Mouse (Mus musculus) kidney, adult 2 months (tissue): ENCODE data around the gene Elovl6. TPM values are rescaled to one million over a fixed set of nuclear protein-coding genes. Genes with fewer than 3 reads are reported as not detected.

Experiments
- DNase-seq: peaks from one replicate; pipeline ENCODE4 v3.0.0; 2021
- H3K27ac ChIP-seq: fragments of 200-500 bp; 2 replicates; pipeline ENCODE4 v1.5.1; 2012; ENCODE audit warnings: low read depth, low read length, control low read depth, inconsistent platforms; ENCODE audit not compliant: insufficient read depth
- H3K27me3 ChIP-seq: fragments of 200-500 bp; replicated peaks from 2 replicates; pipeline ENCODE4 v1.6.1; 2012; ENCODE audit warnings: mild to moderate bottlenecking, moderate library complexity, low read length, inconsistent platforms; ENCODE audit not compliant: control insufficient read depth, insufficient read depth
- H3K36me3 ChIP-seq: fragments of 200-500 bp; 2 replicates; pipeline ENCODE4 v1.6.1; 2012; ENCODE audit warnings: mild to moderate bottlenecking, moderate library complexity, low read length, inconsistent platforms; ENCODE audit not compliant: control insufficient read depth, insufficient read depth
- H3K4me1 ChIP-seq: fragments of 200-500 bp; 2 replicates; pipeline ENCODE4 v1.6.1; 2011; ENCODE audit warnings: low read length; ENCODE audit not compliant: control insufficient read depth, insufficient read depth
- H3K4me3 ChIP-seq: fragments of 200-500 bp; 2 replicates; pipeline ENCODE4 v1.5.1; 2011; ENCODE audit warnings: mild to moderate bottlenecking, low read depth, low read length, control low read depth; ENCODE audit not compliant: insufficient read depth
- CTCF ChIP-seq: fragments of 200-500 bp; conservative IDR thresholded peaks from 2 replicates; pipeline ENCODE4 v1.5.1; 2011; ENCODE audit warnings: low read depth, mild to moderate bottlenecking, control low read depth, low read length, moderate library complexity, mixed read lengths; ENCODE audit not compliant: insufficient read depth, insufficient read length
- POLR2A ChIP-seq: fragments of 200-500 bp; IDR thresholded peaks from one replicate; pipeline ENCODE4 v1.6.1; 2011; ENCODE audit warnings: low read depth, low read length, control low read depth
- WGBS: fragments of 180-500 bp; shearing (Covaris S2); methylation state at CpG from one replicate; pipeline ENCODE4 v1.1.7; 2018; 5-methylcytosine and 5-hydroxymethylcytosine counted together
- polyA plus RNA-seq: library from polyadenylated mRNA; depleted of rRNA; stranded (reverse); fragments of >200 nt; gene quantifications from 2 replicates; pipeline ENCODE4 v1.2.3, GENCODE M21; 2012

The Elovl6 gene
- polyA plus RNA-seq, 1 experiment, result 73.0 TPM

GRCm38 (mm10) chr3:129552370-129552769, 20.2 kb downstream of the Elovl6 start:
- Histone ChIP-seq H3K36me3 (no peaks in the 10 kb centered on the region), H3K27me3 (no peaks in the 10 kb centered on the region), H3K4me3 (no peak overlapping the region), H3K4me1 (peaks cover 24% of the 10 kb centered on the region), H3K27ac (no peak overlapping the region)
- 68% methylated on average over 6 of the region's 6 CpGs for WGBS
- no peak for TF ChIP-seq CTCF
- no peak for TF ChIP-seq POLR2A
- no peak for DNase-seq

- no peak overlapping the region for H3K4me3 ChIP-seq
- WGBS, result 83% methylated on average over 9 of the region's 9 CpGs
- TF ChIP-seq CTCF (no peak), POLR2A (no peak)
- no peaks in the 10 kb centered on the region for H3K27me3 ChIP-seq
- DNase-seq, result no peak
- H3K27ac ChIP-seq, result no peak overlapping the region
- H3K4me1 ChIP-seq, result peaks cover 30% of the 10 kb centered on the region
- H3K36me3 ChIP-seq, result no peaks in the 10 kb centered on the region
These were observed 21.0 kb downstream of the Elovl6 start for GRCm38 (mm10) chr3:129553173-129553572.

- H3K27me3 ChIP-seq, result no peaks in the 10 kb centered on the region
- no peak overlapping the region for H3K4me3 ChIP-seq
- TF ChIP-seq CTCF (no peak), POLR2A (no peak)
- no peak overlapping the region for H3K27ac ChIP-seq
- no peaks in the 10 kb centered on the region for H3K36me3 ChIP-seq
- DNase-seq, result no peak
- H3K4me1 ChIP-seq, result peaks cover 30% of the 10 kb centered on the region
- 88% methylated on average over 10 of the region's 10 CpGs for WGBS
These were observed 21.5 kb downstream of the Elovl6 start for GRCm38 (mm10) chr3:129553661-129554060.

GRCm38 (mm10) chr3:129554436-129554835, 22.3 kb downstream of the Elovl6 start:
- Histone ChIP-seq H3K27ac (peak overlapping the region; percentile 25), H3K27me3 (no peaks in the 10 kb centered on the region), H3K4me3 (no peak overlapping the region), H3K4me1 (peaks cover 28% of the 10 kb centered on the region), H3K36me3 (no peaks in the 10 kb centered on the region)
- peak; percentile 65 for DNase-seq
- WGBS, result 46% methylated on average over 4 of the region's 4 CpGs
- TF ChIP-seq CTCF (no peak), POLR2A (no peak)

GRCm38 (mm10) chr3:129557048-129557447, 24.9 kb downstream of the Elovl6 start:
- peak; percentile 56 for DNase-seq
- H3K4me3 ChIP-seq, result no peak overlapping the region
- no peaks in the 10 kb centered on the region for H3K36me3 ChIP-seq
- H3K27me3 ChIP-seq, result no peaks in the 10 kb centered on the region
- 45% methylated on average over 9 of the region's 9 CpGs for WGBS
- peak overlapping the region; percentile 9; the same call in 1 of the 2 replicates for H3K27ac ChIP-seq
- TF ChIP-seq CTCF, result no peak
- no peak for TF ChIP-seq POLR2A
- peaks cover 28% of the 10 kb centered on the region for H3K4me1 ChIP-seq

- TF ChIP-seq POLR2A (no peak), CTCF (no peak)
- H3K4me1 ChIP-seq, result peaks cover 25% of the 10 kb centered on the region
- 72% methylated on average over 7 of the region's 7 CpGs for WGBS
- H3K27ac ChIP-seq, result peak overlapping the region; percentile 9; the same call in 1 of the 2 replicates
- H3K36me3 ChIP-seq, result no peaks in the 10 kb centered on the region
- DNase-seq, result no peak
- no peak overlapping the region for H3K4me3 ChIP-seq
- H3K27me3 ChIP-seq, result no peaks in the 10 kb centered on the region
These were observed 25.4 kb downstream of the Elovl6 start for GRCm38 (mm10) chr3:129557566-129557965.

- no peak overlapping the region for H3K27ac ChIP-seq
- H3K4me3 ChIP-seq, result no peak overlapping the region
- no peak for TF ChIP-seq CTCF
- H3K4me1 ChIP-seq, result peaks cover 25% of the 10 kb centered on the region
- 64% methylated on average over 22 of the region's 22 CpGs for WGBS
- no peaks in the 10 kb centered on the region for H3K36me3 ChIP-seq
- DNase-seq, result peak; percentile 76
- H3K27me3 ChIP-seq, result no peaks in the 10 kb centered on the region
These were observed 26.1 kb downstream of the Elovl6 start for GRCm38 (mm10) chr3:129558016-129558955.

GRCm38 (mm10) chr3:129560068-129560467, 27.9 kb downstream of the Elovl6 start:
- no peaks in the 10 kb centered on the region for H3K27me3 ChIP-seq
- no peak for DNase-seq
- H3K4me3 ChIP-seq, result no peak overlapping the region
- H3K27ac ChIP-seq, result no peak overlapping the region
- peaks cover 12% of the 10 kb centered on the region for H3K4me1 ChIP-seq
- no peaks in the 10 kb centered on the region for H3K36me3 ChIP-seq
- TF ChIP-seq POLR2A, result no peak
- TF ChIP-seq CTCF, result no peak
- 95% methylated on average over 9 of the region's 9 CpGs for WGBS
